Mouse (Mus musculus) heart, embryonic 11.5 days (tissue): ENCODE measurements around the gene Ptpn14. TPM values are rescaled to one million over a fixed set of nuclear protein-coding genes. Genes with fewer than 3 reads are reported as not detected.

Experiments
- ATAC-seq: fragments of 200-750 bp; cut with Nextera tagmentation; replicated peaks from 2 replicates; pipeline ENCODE4 v1.8.0; 2017; ENCODE audit warnings: moderate library complexity; ENCODE audit not compliant: insufficient number of reproducible peaks, low FRiP score, low TSS enrichment
- H3K27ac ChIP-seq: fragments of 300-500 bp; sonication (generic); 2 replicates; pipeline ENCODE4 v1.5.1; 2014; ENCODE audit warnings: mild to moderate bottlenecking, low read depth, low read length
- H3K27me3 ChIP-seq: fragments of 300-500 bp; sonication (generic); 2 replicates; pipeline ENCODE4 v1.6.1; 2014; ENCODE audit warnings: mild to moderate bottlenecking, low read length, mixed read lengths; ENCODE audit not compliant: control insufficient read depth, insufficient read depth
- H3K36me3 ChIP-seq: fragments of 300-500 bp; sonication (generic); 2 replicates; pipeline ENCODE4 v1.6.1; 2014; ENCODE audit warnings: mild to moderate bottlenecking, low read length, moderate library complexity, mixed read lengths; ENCODE audit not compliant: control insufficient read depth, insufficient read depth
- H3K4me1 ChIP-seq: fragments of 300-500 bp; sonication (generic); 2 replicates; pipeline ENCODE4 v1.6.1; 2014; ENCODE audit warnings: low read length; ENCODE audit not compliant: control insufficient read depth, insufficient read depth
- H3K4me2 ChIP-seq: fragments of 300-500 bp; sonication (generic); 2 replicates; pipeline ENCODE4 v1.6.1; 2014; ENCODE audit warnings: mild to moderate bottlenecking, moderate library complexity
- H3K4me3 ChIP-seq: fragments of 300-500 bp; sonication (generic); 2 replicates; pipeline ENCODE4 v1.5.1; 2014; ENCODE audit warnings: low read depth, low read length
- H3K9ac ChIP-seq: fragments of 300-500 bp; sonication (generic); 2 replicates; pipeline ENCODE4 v1.6.1; 2014; ENCODE audit warnings: mild to moderate bottlenecking, low read depth, low read length, moderate library complexity
- H3K9me3 ChIP-seq: fragments of 300-500 bp; sonication (generic); replicated peaks from 2 replicates; pipeline ENCODE4 v1.6.1; 2016; ENCODE audit warnings: low read length; ENCODE audit not compliant: control insufficient read depth
- WGBS: fragments of 180-500 bp; shearing (Covaris S2); extraction: QIAGEN DNeasy Blood & Tissue Kit; methylation state at CpG from one replicate; pipeline ENCODE4 v1.1.7; 2014; ENCODE audit not compliant: insufficient replicate concordance; 5-methylcytosine and 5-hydroxymethylcytosine counted together
- polyA plus RNA-seq: library from polyadenylated mRNA; unstranded; fragments of >200 nt; fragmentation: Nextera tagmentation; extraction: Ambion mirVana; gene quantifications from 2 replicates; pipeline ENCODE4 v1.2.1, GENCODE M21; 2014

Ptpn14 gene
- polyA plus RNA-seq, 1 experiment from 2014 or later: 10.1 TPM

- Histone ChIP-seq H3K27me3 (no peaks in the 10 kb centered on the region), H3K36me3 (peaks cover 3% of the 10 kb centered on the region; the same call in 1 of the 2 replicates), H3K4me3 (no peak overlapping the region), H3K27ac (no peak overlapping the region), H3K4me1 (peaks cover 27% of the 10 kb centered on the region), H3K4me2 (no peak overlapping the region), H3K9ac (no peak overlapping the region), H3K9me3 (no peaks in the 10 kb centered on the region)
- 67% methylated on average over 9 of the region's 9 CpGs for WGBS
- ATAC-seq: no peak
These were observed 136.2 kb downstream of the Ptpn14 start for GRCm38 (mm10) chr1:189864301-189864700.

GRCm38 (mm10) chr1:189864846-189865560 is 136.9 kb downstream of the Ptpn14 start:
- Histone ChIP-seq H3K9me3 (no peaks in the 10 kb centered on the region), H3K27ac (no peak overlapping the region), H3K4me1 (peaks cover 27% of the 10 kb centered on the region), H3K4me3 (no peak overlapping the region), H3K9ac (no peak overlapping the region), H3K4me2 (no peak overlapping the region), H3K36me3 (peaks cover 6% of the 10 kb centered on the region; the same call in 1 of the 2 replicates), H3K27me3 (no peaks in the 10 kb centered on the region)
- no peak for ATAC-seq
- WGBS: 81% methylated on average over 15 of the region's 15 CpGs

- H3K27me3 ChIP-seq: no peaks in the 10 kb centered on the region
- no peak for ATAC-seq
- peak overlapping the region; percentile 96 for H3K27ac ChIP-seq
- WGBS: 39% methylated on average over 6 of the region's 6 CpGs
- peaks cover 9% of the 10 kb centered on the region for H3K36me3 ChIP-seq
- H3K9ac ChIP-seq: 0 out of 2 replicates have a peak overlapping the region, but pooled peaks have one; percentile 10
- peaks cover 23% of the 10 kb centered on the region for H3K4me1 ChIP-seq
- no peaks in the 10 kb centered on the region for H3K9me3 ChIP-seq
- no peak overlapping the region for H3K4me3 ChIP-seq
- 0 out of 2 replicates have a peak overlapping the region, but pooled peaks have one; percentile 54 for H3K4me2 ChIP-seq
These were observed 138.6 kb downstream of the Ptpn14 start for GRCm38 (mm10) chr1:189866621-189867020.

GRCm38 (mm10) chr1:189867034-189867433 is 139.0 kb downstream of the Ptpn14 start:
- Histone ChIP-seq H3K27me3 (no peaks in the 10 kb centered on the region), H3K9me3 (no peaks in the 10 kb centered on the region), H3K27ac (peak overlapping the region; percentile 96), H3K4me1 (peaks cover 22% of the 10 kb centered on the region), H3K36me3 (peaks cover 9% of the 10 kb centered on the region), H3K4me2 (peak overlapping the region; percentile 54), H3K9ac (peak overlapping the region; percentile 61), H3K4me3 (no peak overlapping the region)
- ATAC-seq: peak; percentile 52
- WGBS: 30% methylated on average over 5 of the region's 5 CpGs

- H3K9ac ChIP-seq: peak overlapping the region; percentile 61
- 8% methylated on average over 9 of the region's 9 CpGs for WGBS
- no peaks in the 10 kb centered on the region for H3K27me3 ChIP-seq
- H3K27ac ChIP-seq: peak overlapping the region; percentile 96
- H3K4me1 ChIP-seq: peaks cover 19% of the 10 kb centered on the region
- H3K4me2 ChIP-seq: peak overlapping the region; percentile 54
- H3K4me3 ChIP-seq: no peak overlapping the region
- ATAC-seq: peak; percentile 88
- H3K9me3 ChIP-seq: no peaks in the 10 kb centered on the region
- H3K36me3 ChIP-seq: peaks cover 9% of the 10 kb centered on the region
These were observed 139.4 kb downstream of the Ptpn14 start for GRCm38 (mm10) chr1:189867497-189867896.

- Histone ChIP-seq H3K9ac (0 out of 2 replicates have a peak overlapping the region, but pooled peaks have one; percentile 29), H3K4me3 (no peak overlapping the region), H3K9me3 (no peaks in the 10 kb centered on the region), H3K27ac (peak overlapping the region; percentile 96), H3K36me3 (peaks cover 6% of the 10 kb centered on the region), H3K27me3 (no peaks in the 10 kb centered on the region), H3K4me2 (no peak overlapping the region; the same call in 1 of the 2 replicates), H3K4me1 (peaks cover 19% of the 10 kb centered on the region)
- no peak for ATAC-seq
- 63% methylated on average over 10 of the region's 10 CpGs for WGBS
These were observed 140.0 kb downstream of the Ptpn14 start for GRCm38 (mm10) chr1:189868036-189868435.

- no peak overlapping the region for H3K4me2 ChIP-seq
- H3K9me3 ChIP-seq: no peaks in the 10 kb centered on the region
- no peak overlapping the region for H3K9ac ChIP-seq
- 88% methylated on average over 18 of the region's 18 CpGs for WGBS
- no peaks in the 10 kb centered on the region for H3K27me3 ChIP-seq
- H3K36me3 ChIP-seq: peaks cover 6% of the 10 kb centered on the region
- no peak overlapping the region for H3K27ac ChIP-seq
- H3K4me3 ChIP-seq: no peak overlapping the region
- peaks cover 23% of the 10 kb centered on the region for H3K4me1 ChIP-seq
- no peak for ATAC-seq
These were observed 141.7 kb downstream of the Ptpn14 start for GRCm38 (mm10) chr1:189869651-189870270.

GRCm38 (mm10) chr1:189870539-189870938 is 142.5 kb downstream of the Ptpn14 start:
- no peak overlapping the region for H3K27ac ChIP-seq
- H3K36me3 ChIP-seq: peaks cover 6% of the 10 kb centered on the region
- ATAC-seq: no peak
- no peaks in the 10 kb centered on the region for H3K27me3 ChIP-seq
- WGBS: 70% methylated on average over 8 of the region's 8 CpGs
- H3K9me3 ChIP-seq: no peaks in the 10 kb centered on the region
- no peak overlapping the region for H3K4me2 ChIP-seq
- no peak overlapping the region; the same call in 1 of the 2 replicates for H3K9ac ChIP-seq
- no peak overlapping the region for H3K4me3 ChIP-seq
- peaks cover 31% of the 10 kb centered on the region for H3K4me1 ChIP-seq
